Comparison of ENCODE assay signal across 10 mouse cellular contexts in genomic region chr16:90694719-90695118, GRCm38 (mm10). TPM values are rescaled to one million over a fixed set of nuclear protein-coding genes. Genes with fewer than 3 reads are reported as not detected.
DNase-seq lines count a peak whose midpoint lies in the region; ATAC-seq and TF ChIP-seq lines count a peak whose summit lies in the region.
"Had no signal": no experiment of that assay in that cellular context is flagged by ENCODE, and none has a peak within 500 bp of the region (broad histone marks: within the 10 kb centered on the region; RNA-seq: fewer than 3 reads in every experiment).

No protein-coding gene starts in this region.

- H3K27ac ChIP-seq in heart, embryonic 12.5 days (ENCODE audit: poor library complexity, severe bottlenecking): no peak overlapping the region
- H3K27ac ChIP-seq: embryonic facial prominence, embryonic 15.5 days; limb, embryonic 13.5 days had no signal

- no peak overlapping the region for H3K4me2 ChIP-seq in heart, embryonic 12.5 days
- H3K4me2 ChIP-seq: embryonic facial prominence, embryonic 15.5 days; limb, embryonic 13.5 days had no signal

- no peaks in the 10 kb centered on the region for H3K36me3 ChIP-seq in heart, embryonic 12.5 days
- H3K36me3 ChIP-seq in E14TG2a.4 (ENCODE audit: insufficient read depth, low read length): no peaks in the 10 kb centered on the region
- H3K36me3 ChIP-seq: embryonic facial prominence, embryonic 15.5 days; limb, embryonic 13.5 days had no signal

- no peaks in the 10 kb centered on the region for H3K27me3 ChIP-seq in heart, embryonic 12.5 days (replicated peaks)
- H3K27me3 ChIP-seq in E14TG2a.4 (ENCODE audit: insufficient read depth, low read length): no peaks in the 10 kb centered on the region
- H3K27me3 ChIP-seq: embryonic facial prominence, embryonic 15.5 days; limb, embryonic 13.5 days had no signal

- ATAC-seq in heart, embryonic 12.5 days (ENCODE audit: insufficient number of reproducible peaks, low FRiP score): no peak
- ATAC-seq in granulocyte monocyte progenitor cell, adult 5-6 weeks (replicated peaks; ENCODE audit: poor library complexity, severe bottlenecking): peak; percentile 87
- ATAC-seq in megakaryocyte-erythroid progenitor cell, adult 5-6 weeks (replicated peaks; ENCODE audit: low FRiP score, low TSS enrichment, poor library complexity, severe bottlenecking): peak; percentile 90

- WGBS in heart, embryonic 12.5 days: 50% methylated on average over 9 of the region's 9 CpGs

- peak; percentile 66 for TF ChIP-seq CTCF in E14TG2a.4 (conservative IDR thresholded peaks at IDR 0.05; ENCODE audit: low read length)

- no peak overlapping the region for H3K4me3 ChIP-seq in heart, embryonic 12.5 days
- H3K4me3 ChIP-seq in E14TG2a.4 (replicated peaks; ENCODE audit: low read length): no peak overlapping the region
- H3K4me3 ChIP-seq: embryonic facial prominence, embryonic 15.5 days; limb, embryonic 13.5 days had no signal

- H3K9ac ChIP-seq in heart, embryonic 12.5 days: no peak overlapping the region
- H3K9ac ChIP-seq: embryonic facial prominence, embryonic 15.5 days; limb, embryonic 13.5 days had no signal

- no peaks in the 10 kb centered on the region; the same call in 1 of the 2 replicates for H3K9me3 ChIP-seq in heart, embryonic 12.5 days (replicated peaks)
- H3K9me3 ChIP-seq in E14TG2a.4 (ENCODE audit: low read length): no peaks in the 10 kb centered on the region
- H3K9me3 ChIP-seq: embryonic facial prominence, embryonic 15.5 days; limb, embryonic 13.5 days had no signal

- H3K4me1 ChIP-seq in heart, embryonic 12.5 days (replicated peaks): peaks cover 11% of the 10 kb centered on the region
- peaks cover 9% of the 10 kb centered on the region; the same call in 1 of the 2 replicates for H3K4me1 ChIP-seq in E14TG2a.4 (replicated peaks; ENCODE audit: low read depth, low read length)
- H3K4me1 ChIP-seq: limb, embryonic 13.5 days had no signal

- peak; percentile 55 for DNase-seq in heart, postnatal 4 days
- DNase-seq in adrenal gland, postnatal 25 days: peak; percentile 27
- DNase-seq in right cerebral cortex, postnatal 14 days: no peak
- no peak for DNase-seq in gastrocnemius, postnatal 25 days

RNA-seq across cellular contexts. Expression of gene Mis18a, which starts 32.5 kb away (rescaled TPM):
- total RNA-seq in heart, postnatal 4 days (2021): 10 to 100 TPM in 1 of 2 experiments, 1 to 10 TPM in 1; 9.5 to 11.6 TPM
- 36.9 and 38.9 TPM in 2 replicates for polyA plus RNA-seq in heart, embryonic 12.5 days (2016; fragmentation: Nextera tagmentation; extraction: Ambion mirVana)
- total RNA-seq in adrenal gland, postnatal 25 days (2021): 8.6 and 9.7 TPM in 2 replicates
- total RNA-seq in granulocyte monocyte progenitor cell, adult 5-6 weeks (2014; fragmentation: Nextera tagmentation): 47.2 and 51.6 TPM in 2 replicates
- total RNA-seq in granulocyte monocyte progenitor cell, adult 5-6 weeks (2017): 38.0 and 70.5 TPM in 2 replicates
- total RNA-seq in megakaryocyte-erythroid progenitor cell, adult 5-6 weeks (2014; fragmentation: Nextera tagmentation): 29.4 and 52.1 TPM in 2 replicates
- 34.1 and 43.1 TPM in 2 replicates for total RNA-seq in megakaryocyte-erythroid progenitor cell, adult 5-6 weeks (2017)
- total RNA-seq in gastrocnemius, postnatal 25 days (2021): 1 to 10 TPM in 1 of 2 experiments, under 1 TPM in 1; 0.97 to 1.3 TPM

RNA-seq across cellular contexts. Expression of gene Mrap, which starts 43.3 kb away (rescaled TPM):
- 10 to 100 TPM; 24.0 to 25.1 TPM for total RNA-seq in heart, postnatal 4 days (2021)
- polyA plus RNA-seq in heart, embryonic 12.5 days (2016; fragmentation: Nextera tagmentation; extraction: Ambion mirVana): 26.3 and 26.4 TPM in 2 replicates
- 391 and 677 TPM in 2 replicates for total RNA-seq in adrenal gland, postnatal 25 days (2021)
- total RNA-seq in granulocyte monocyte progenitor cell, adult 5-6 weeks (2014; fragmentation: Nextera tagmentation): not detected in 2 replicates
- total RNA-seq in granulocyte monocyte progenitor cell, adult 5-6 weeks (2017): 0.62 TPM in 1 of 2 replicates, not detected in the other
- total RNA-seq in megakaryocyte-erythroid progenitor cell, adult 5-6 weeks (2014; fragmentation: Nextera tagmentation): not detected in 2 replicates
- not detected in 2 replicates for total RNA-seq in megakaryocyte-erythroid progenitor cell, adult 5-6 weeks (2017)
- total RNA-seq in gastrocnemius, postnatal 25 days (2021): 1 to 10 TPM in 1 of 2 experiments, under 1 TPM in 1; 0.69 to 5.3 TPM
- polyA plus RNA-seq: limb, embryonic 13.5 days had no signal

Comparison
In these comparisons a context has a peak if more than half of its experiments do, and no peak if none do; other contexts are left out.
1. DNase-seq: peak in heart, postnatal 4 days (single experiment) and adrenal gland, postnatal 25 days (single experiment); none in right cerebral cortex, postnatal 14 days (single experiment) and gastrocnemius, postnatal 25 days (single experiment).
2. RNA of gene Mrap, which starts 43.3 kb away (total RNA-seq): 391 to 677 TPM in adrenal gland, postnatal 25 days; 24.0 to 25.1 TPM in heart, postnatal 4 days, 0.69 to 5.3 TPM in gastrocnemius, postnatal 25 days, 0.62 TPM in granulocyte monocyte progenitor cell, adult 5-6 weeks and not detected in megakaryocyte-erythroid progenitor cell, adult 5-6 weeks; every median in the first group is over 10 times any median in the second.